Mouse (Mus musculus) fat pad, adult 2 months (tissue): ENCODE measurements around the gene Ddx50.

Source experiments
- DNase-seq: peaks from one replicate; pipeline ENCODE4 v3.0.0-alpha.2; 2011; ENCODE audit warnings: low read depth, low spot score; ENCODE audit errors: extremely low read depth

Ddx50 gene

GRCm38 (mm10) chr10:62650881-62651810 is at the start of gene Ddx50:
Gene Ddx50, minus strand, starts transcription at chr10:62651218.
- DNase-seq, result peak; percentile 78

GRCm38 (mm10) chr10:62692771-62693170 is 41.8 kb upstream of the Ddx50 start:
- no peak for DNase-seq

- no peak for DNase-seq
Measured at GRCm38 (mm10) chr10:62692244-62692643, 41.2 kb upstream of the Ddx50 start.

- DNase-seq, result no peak
Measured at GRCm38 (mm10) chr10:62687032-62687674, 36.1 kb upstream of the Ddx50 start.

GRCm38 (mm10) chr10:62683043-62683442 is 32.0 kb upstream of the Ddx50 start:
- no peak for DNase-seq

GRCm38 (mm10) chr10:62679833-62680232 is 28.8 kb upstream of the Ddx50 start:
- no peak for DNase-seq

GRCm38 (mm10) chr10:62677329-62677728 is 26.3 kb upstream of the Ddx50 start:
- DNase-seq, result no peak

- no peak for DNase-seq
Measured at GRCm38 (mm10) chr10:62676196-62676595, 25.2 kb upstream of the Ddx50 start.

- no peak for DNase-seq
Measured at GRCm38 (mm10) chr10:62672359-62672758, 21.3 kb upstream of the Ddx50 start.

GRCm38 (mm10) chr10:62669245-62669644 is 18.2 kb upstream of the Ddx50 start:
- DNase-seq, result no peak

- DNase-seq, result no peak
Measured at GRCm38 (mm10) chr10:62668463-62668862, 17.4 kb upstream of the Ddx50 start.

GRCm38 (mm10) chr10:62668043-62668442 is 17.0 kb upstream of the Ddx50 start:
- no peak for DNase-seq

- DNase-seq, result no peak
Measured at GRCm38 (mm10) chr10:62664963-62665590, 14.1 kb upstream of the Ddx50 start.

- DNase-seq, result no peak
Measured at GRCm38 (mm10) chr10:62664171-62664570, 13.2 kb upstream of the Ddx50 start.

GRCm38 (mm10) chr10:62656711-62657110 is 5.7 kb upstream of the Ddx50 start:
- DNase-seq, result no peak

GRCm38 (mm10) chr10:62651961-62652360 is 943 bp upstream of the Ddx50 start:
- DNase-seq, result no peak

GRCm38 (mm10) chr10:62650358-62650782 is 648 bp downstream of the Ddx50 start:
- no peak for DNase-seq

- no peak for DNase-seq
Measured at GRCm38 (mm10) chr10:62604161-62604560, 46.9 kb downstream of the Ddx50 start.

GRCm38 (mm10) chr10:62603233-62604030 is 47.6 kb downstream of the Ddx50 start:
- DNase-seq, result no peak

GRCm38 (mm10) chr10:62602177-62603040 is 48.6 kb downstream of the Ddx50 start, which contains the start of gene Ddx21:
Gene Ddx21, minus strand, starts transcription at chr10:62602281.
- no peak for DNase-seq
